Mouse (Mus musculus) adrenal gland, adult 18-20 months (tissue): Measurements from ENCODE around the gene Ndufa13. TPM values are rescaled to one million over a fixed set of nuclear protein-coding genes. Genes with fewer than 3 reads are reported as not detected.
"Not testable (repeated sequence)": the region's sequence is repeated elsewhere in the genome, so short reads cannot be mapped to it uniquely, and the experiment has no call there.

Experiments used
- DNase-seq, 2 experiments: peaks; one replicate each; pipeline ENCODE4 v3.0.0; 2021 to 2022; ENCODE audit warnings: low spot score in 2 of 2
- long read RNA-seq, 2 experiments: library from polyadenylated mRNA; stranded (forward); transcript quantifications; one replicate each; pipeline ENCODE4 v2.0.0; 2021
- total RNA-seq, 2 experiments: library from RNA; stranded (reverse); gene quantifications; 1 replicate in 1 of 2; 2 replicates in 1 of 2; pipeline ENCODE4 v1.2.3; 2021

Ndufa13 gene
- 100 to 1,000 TPM; 176 to 210 TPM for total RNA-seq
- long read RNA-seq, experiment 1, partial matches to known transcripts, result 96 of 97 reads
- long read RNA-seq, experiment 1, other reads (novel, unspliced or antisense), result 1 of 97 reads
- long read RNA-seq, experiment 2, partial matches to known transcripts, result 414 of 421 reads
- long read RNA-seq, experiment 2, other reads (novel, unspliced or antisense), result 7 of 421 reads

GRCm38 (mm10) chr8:69902163-69903062, at the start of gene Ndufa13, which contains the start of the genes Tssk6 and Yjefn3:
Ndufa13 (minus strand) TSS chr8:69902558.
Tssk6 (plus strand) TSS chr8:69902184.
Yjefn3 (minus strand) TSS chr8:69902712.
- peak; percentile 46 to 52 for DNase-seq

- no peak for DNase-seq
These were observed 47.9 kb upstream of the Ndufa13 start for GRCm38 (mm10) chr8:69950300-69950699.

GRCm38 (mm10) chr8:69942495-69942894, 40.1 kb upstream of the Ndufa13 start:
- not testable (repeated sequence) for DNase-seq

- DNase-seq, result no peak
These were observed 38.0 kb upstream of the Ndufa13 start for GRCm38 (mm10) chr8:69940386-69940785.

- DNase-seq, result no peak
These were observed 37.3 kb upstream of the Ndufa13 start for GRCm38 (mm10) chr8:69939633-69940032.

- no peak for DNase-seq
These were observed 36.1 kb upstream of the Ndufa13 start for GRCm38 (mm10) chr8:69938245-69938982.

GRCm38 (mm10) chr8:69937466-69937865, 35.1 kb upstream of the Ndufa13 start:
- no peak for DNase-seq

- DNase-seq, result no peak
These were observed 33.9 kb upstream of the Ndufa13 start for GRCm38 (mm10) chr8:69936050-69936794.

GRCm38 (mm10) chr8:69935431-69935830, 33.1 kb upstream of the Ndufa13 start:
- no peak for DNase-seq

GRCm38 (mm10) chr8:69934582-69934981, 32.2 kb upstream of the Ndufa13 start:
- DNase-seq, result no peak

GRCm38 (mm10) chr8:69933811-69934210, 31.5 kb upstream of the Ndufa13 start:
- no peak for DNase-seq

GRCm38 (mm10) chr8:69926901-69927300, 24.5 kb upstream of the Ndufa13 start:
- DNase-seq, result no peak

- DNase-seq, result no peak
These were observed 21.6 kb upstream of the Ndufa13 start for GRCm38 (mm10) chr8:69923986-69924385.

- DNase-seq, result no peak
These were observed 18.8 kb upstream of the Ndufa13 start for GRCm38 (mm10) chr8:69921141-69921540.

- peak in 1 of 2 experiments; percentile 44 for DNase-seq
These were observed 17.7 kb upstream of the Ndufa13 start for GRCm38 (mm10) chr8:69919876-69920662.

- DNase-seq, result peak; percentile 63 to 81
These were observed 16.7 kb upstream of the Ndufa13 start for GRCm38 (mm10) chr8:69919010-69919409.

GRCm38 (mm10) chr8:69918506-69918905, 16.1 kb upstream of the Ndufa13 start:
- DNase-seq, result no peak

GRCm38 (mm10) chr8:69915748-69916147, 13.4 kb upstream of the Ndufa13 start:
- DNase-seq, result no peak

GRCm38 (mm10) chr8:69914526-69914925, 12.2 kb upstream of the Ndufa13 start:
- no peak for DNase-seq
